Mouse (Mus musculus) lung, postnatal 0 days (tissue): ENCODE measurements at regions not wholly inside any gene's neighbourhood (a gene's known extent, or its start where the extent isn't known, plus 50 kb on each side); places are given as distances from the start of the nearest gene placed in this dataset.

ENCODE experiments used
- ATAC-seq: fragments of 200-750 bp; cut with Nextera tagmentation; 2 replicates; pipeline ENCODE4 v1.8.0; 2017; ENCODE audit warnings: moderate library complexity
- DNase-seq: peaks from one replicate; pipeline ENCODE4 v3.0.0-alpha.2; 2016; ENCODE audit warnings: low spot score
- H3K27ac ChIP-seq: fragments of 300-500 bp; sonication (generic); 2 replicates; pipeline ENCODE4 v1.5.1; 2014; ENCODE audit warnings: antibody characterized with exemption, mild to moderate bottlenecking, low read length, mixed read lengths
- H3K27me3 ChIP-seq: fragments of 300-500 bp; sonication (generic); replicated peaks from 2 replicates; pipeline ENCODE4 v1.6.1; 2014; ENCODE audit warnings: low read length, mixed read lengths; ENCODE audit not compliant: insufficient read depth
- H3K36me3 ChIP-seq: fragments of 300-500 bp; sonication (generic); 2 replicates; pipeline ENCODE4 v1.6.1; 2014; ENCODE audit warnings: low read length, mixed read lengths; ENCODE audit not compliant: insufficient read depth
- H3K4me1 ChIP-seq: fragments of 300-500 bp; sonication (generic); 2 replicates; pipeline ENCODE4 v1.6.1; 2014; ENCODE audit warnings: antibody characterized with exemption, low read depth, low read length, mixed read lengths; ENCODE audit not compliant: insufficient read depth
- H3K4me2 ChIP-seq: fragments of 300-500 bp; sonication (generic); replicated peaks from 2 replicates; pipeline ENCODE4 v1.6.1; 2014; ENCODE audit warnings: low read depth, mild to moderate bottlenecking, low read length, moderate library complexity, mixed read lengths
- H3K4me3 ChIP-seq: fragments of 300-500 bp; sonication (generic); 2 replicates; pipeline ENCODE4 v1.5.1; 2014; ENCODE audit warnings: low read depth, low read length
- H3K9ac ChIP-seq: fragments of 300-500 bp; sonication (generic); replicated peaks from 2 replicates; pipeline ENCODE4 v1.6.1; 2014; ENCODE audit warnings: low read depth, mild to moderate bottlenecking
- H3K9me3 ChIP-seq: fragments of 300-500 bp; sonication (generic); 2 replicates; pipeline ENCODE4 v1.6.1; 2016; ENCODE audit warnings: low read length, mixed read lengths
- CTCF ChIP-seq: IDR thresholded peaks from 2 replicates; pipeline ENCODE4 v1.5.1; 2016; ENCODE audit warnings: antibody characterized with exemption, mild to moderate bottlenecking
- EP300 ChIP-seq: IDR thresholded peaks from 2 replicates; pipeline ENCODE4 v1.6.1; 2016; ENCODE audit warnings: antibody characterized with exemption, mild to moderate bottlenecking, control low read depth
- WGBS: fragments of 180-500 bp; shearing (Covaris S2); extraction: QIAGEN DNeasy Blood & Tissue Kit; methylation state at CpG from one replicate; pipeline ENCODE4 v1.1.7; 2014; 5-methylcytosine and 5-hydroxymethylcytosine counted together

- 85% methylated on average over 14 of the region's 14 CpGs for WGBS
- Histone ChIP-seq H3K9me3 (no peaks in the 10 kb centered on the region), H3K27me3 (no peaks in the 10 kb centered on the region), H3K9ac (no peak overlapping the region), H3K4me1 (no peaks in the 10 kb centered on the region), H3K27ac (no peak overlapping the region), H3K4me3 (no peak overlapping the region), H3K36me3 (no peaks in the 10 kb centered on the region), H3K4me2 (no peak overlapping the region)
- DNase-seq (no peak), ATAC-seq (no peak)
- TF ChIP-seq CTCF (no peak), EP300 (no peak)
Measured at GRCm38 (mm10) chr5:134009843-134010242, 89.7 kb upstream of the Castor2 start.

DNA sequence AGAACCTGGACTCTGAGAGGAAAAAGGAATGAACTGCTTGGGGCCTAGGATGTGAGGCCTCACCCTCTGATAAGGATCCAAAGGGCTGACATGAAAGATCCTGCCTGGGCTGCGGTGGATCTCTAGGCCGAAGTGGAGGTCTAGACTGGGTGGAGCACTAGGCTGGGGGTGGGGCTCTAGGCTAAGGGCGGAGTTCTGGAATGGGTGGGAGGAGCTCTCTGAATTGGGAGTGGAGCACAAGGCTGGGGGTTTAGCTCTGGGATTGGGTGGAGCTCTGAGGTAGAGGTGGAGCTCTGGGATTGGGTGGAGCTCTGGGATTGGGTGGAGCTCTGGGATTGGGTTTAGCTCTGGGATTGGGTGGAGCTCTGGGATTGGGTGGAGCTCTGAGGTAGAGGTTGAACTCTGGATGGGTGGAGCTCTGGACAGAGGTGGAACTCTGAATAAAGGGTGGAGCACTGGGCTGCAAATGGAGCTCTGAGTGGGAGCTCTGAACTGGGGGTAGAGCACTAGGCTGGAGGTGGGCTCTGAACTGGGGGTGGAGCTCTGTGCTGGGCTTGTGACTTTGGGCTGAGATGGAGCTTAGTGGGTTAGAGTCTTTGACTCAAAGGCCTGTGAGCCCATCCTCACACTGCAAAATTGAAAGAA is 92.3 kb upstream of the Castor2 start:
- WGBS = 11% methylated on average over 3 of the region's 3 CpGs
- no peak overlapping the region for H3K4me2 ChIP-seq
- TF ChIP-seq EP300 = no peak
- TF ChIP-seq CTCF = no peak
- no peaks in the 10 kb centered on the region for H3K9me3 ChIP-seq
- peak; percentile 56 for ATAC-seq
- DNase-seq = no peak
- no peaks in the 10 kb centered on the region for H3K27me3 ChIP-seq
- H3K36me3 ChIP-seq = no peaks in the 10 kb centered on the region
- H3K9ac ChIP-seq = no peak overlapping the region
- H3K4me3 ChIP-seq = no peak overlapping the region
- no peak overlapping the region for H3K27ac ChIP-seq
- H3K4me1 ChIP-seq = no peaks in the 10 kb centered on the region

GRCm38 (mm10) chr5:134006470-134007126 is 92.9 kb upstream of the Castor2 start:
- peak overlapping the region; percentile 43 for H3K4me2 ChIP-seq
- peak; percentile 95 for TF ChIP-seq CTCF
- no peak for TF ChIP-seq EP300
- no peak overlapping the region for H3K4me3 ChIP-seq
- DNase-seq (peak; percentile 87), ATAC-seq (peak; percentile 63)
- H3K4me1 ChIP-seq = no peaks in the 10 kb centered on the region
- no peak overlapping the region for H3K9ac ChIP-seq
- WGBS = 8% methylated on average over 14 of the region's 14 CpGs
- no peak overlapping the region for H3K27ac ChIP-seq
- H3K27me3 ChIP-seq = no peaks in the 10 kb centered on the region
- no peaks in the 10 kb centered on the region for H3K36me3 ChIP-seq
- no peaks in the 10 kb centered on the region for H3K9me3 ChIP-seq

- no peak overlapping the region for H3K9ac ChIP-seq
- H3K4me1 ChIP-seq = no peaks in the 10 kb centered on the region
- ATAC-seq = no peak
- TF ChIP-seq EP300 (no peak), CTCF (no peak)
- H3K4me2 ChIP-seq = no peak overlapping the region
- no peaks in the 10 kb centered on the region for H3K36me3 ChIP-seq
- H3K27ac ChIP-seq = no peak overlapping the region
- WGBS = 65% methylated on average over 3 of the region's 3 CpGs
- H3K4me3 ChIP-seq = no peak overlapping the region
- DNase-seq = no peak
- no peaks in the 10 kb centered on the region for H3K9me3 ChIP-seq
- H3K27me3 ChIP-seq = no peaks in the 10 kb centered on the region
Measured at GRCm38 (mm10) chr5:134006001-134006400, 93.5 kb upstream of the Castor2 start.

- TF ChIP-seq CTCF (no peak), EP300 (no peak)
- no peaks in the 10 kb centered on the region for H3K36me3 ChIP-seq
- 9% methylated on average over 3 of the region's 3 CpGs for WGBS
- no peaks in the 10 kb centered on the region for H3K27me3 ChIP-seq
- H3K4me1 ChIP-seq = no peaks in the 10 kb centered on the region
- no peak overlapping the region for H3K27ac ChIP-seq
- H3K4me3 ChIP-seq = no peak overlapping the region
- ATAC-seq (no peak), DNase-seq (no peak)
- H3K9ac ChIP-seq = no peak overlapping the region
- H3K4me2 ChIP-seq = no peak overlapping the region
- no peaks in the 10 kb centered on the region for H3K9me3 ChIP-seq
Measured at GRCm38 (mm10) chr5:134000100-134000499, 99.4 kb upstream of the Castor2 start.

DNA sequence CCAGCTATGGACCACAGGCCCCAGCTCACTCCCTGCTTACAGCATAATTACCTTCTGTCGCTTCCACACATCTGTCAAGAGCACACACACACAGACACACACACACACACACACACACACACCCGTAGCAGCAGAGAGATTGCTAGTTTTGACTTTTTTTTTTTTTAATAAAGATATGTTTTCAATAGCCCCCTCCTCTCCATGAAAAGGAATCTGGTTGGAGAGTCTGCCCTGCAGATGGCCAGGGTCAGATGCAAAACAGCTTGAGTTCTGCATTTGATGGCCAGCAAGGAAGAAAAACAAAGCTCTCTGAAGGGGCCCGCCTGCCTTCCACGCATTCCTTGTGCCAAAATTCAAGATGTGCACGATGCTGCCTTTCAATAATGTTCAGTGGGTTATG is 99.8 kb upstream of the Castor2 start:
- H3K27ac ChIP-seq = no peak overlapping the region
- H3K4me2 ChIP-seq = no peak overlapping the region
- ATAC-seq (no peak), DNase-seq (no peak)
- no peaks in the 10 kb centered on the region for H3K27me3 ChIP-seq
- TF ChIP-seq CTCF (no peak), EP300 (no peak)
- no peaks in the 10 kb centered on the region for H3K36me3 ChIP-seq
- no peaks in the 10 kb centered on the region for H3K4me1 ChIP-seq
- WGBS = 23% methylated on average over 5 of the region's 5 CpGs
- no peak overlapping the region for H3K9ac ChIP-seq
- H3K9me3 ChIP-seq = no peaks in the 10 kb centered on the region
- H3K4me3 ChIP-seq = no peak overlapping the region
